Mouse (Mus musculus) liver, embryonic 12.5 days (tissue): ENCODE data around the gene Chp2. TPM values are rescaled to one million over a fixed set of nuclear protein-coding genes. Genes with fewer than 3 reads are reported as not detected.
"Not testable (repeated sequence)": the region's sequence is repeated elsewhere in the genome, so short reads cannot be mapped to it uniquely, and the experiment has no call there.

Experiments used
- ATAC-seq: fragments of 200-750 bp; cut with Nextera tagmentation; 2 replicates; pipeline ENCODE4 v1.8.0; 2017; ENCODE audit warnings: moderate number of reproducible peaks, mild to moderate bottlenecking, moderate library complexity
- H3K27ac ChIP-seq: fragments of 300-500 bp; sonication (generic); 2 replicates; pipeline ENCODE4 v1.5.1; 2016; ENCODE audit warnings: mild to moderate bottlenecking
- H3K27me3 ChIP-seq: fragments of 300-500 bp; sonication (generic); replicated peaks from 2 replicates; pipeline ENCODE4 v1.6.1; 2016; ENCODE audit warnings: mild to moderate bottlenecking, moderate library complexity
- H3K36me3 ChIP-seq: fragments of 300-500 bp; sonication (generic); 2 replicates; pipeline ENCODE4 v1.6.1; 2016; ENCODE audit warnings: mild to moderate bottlenecking, moderate library complexity
- H3K4me1 ChIP-seq: fragments of 300-500 bp; sonication (generic); 2 replicates; pipeline ENCODE4 v1.6.1; 2016
- H3K4me2 ChIP-seq: fragments of 300-500 bp; sonication (generic); 2 replicates; pipeline ENCODE4 v1.6.1; 2016; ENCODE audit warnings: mild to moderate bottlenecking, moderate library complexity
- H3K4me3 ChIP-seq: fragments of 300-500 bp; sonication (generic); 2 replicates; pipeline ENCODE4 v1.5.1; 2016; ENCODE audit warnings: mild to moderate bottlenecking, moderate library complexity
- H3K9ac ChIP-seq: fragments of 300-500 bp; sonication (generic); 2 replicates; pipeline ENCODE4 v1.6.1; 2016; ENCODE audit warnings: mild to moderate bottlenecking, moderate library complexity
- H3K9me3 ChIP-seq: fragments of 300-500 bp; sonication (generic); replicated peaks from 2 replicates; pipeline ENCODE4 v1.6.1; 2016; ENCODE audit warnings: mild to moderate bottlenecking, moderate library complexity
- WGBS: fragments of 180-500 bp; shearing (Covaris S2); methylation state at CpG from one replicate; pipeline ENCODE4 v1.1.7; 2016; ENCODE audit not compliant: insufficient replicate concordance; 5-methylcytosine and 5-hydroxymethylcytosine counted together
- polyA plus RNA-seq: library from polyadenylated mRNA; unstranded; fragments of >200 nt; fragmentation: Nextera tagmentation; extraction: Ambion mirVana; gene quantifications from 2 replicates; pipeline ENCODE4 v1.2.1, GENCODE M21; 2016

The Chp2 gene
- polyA plus RNA-seq, 1 experiment from 2014 or later, result 0.21 TPM

DNA sequence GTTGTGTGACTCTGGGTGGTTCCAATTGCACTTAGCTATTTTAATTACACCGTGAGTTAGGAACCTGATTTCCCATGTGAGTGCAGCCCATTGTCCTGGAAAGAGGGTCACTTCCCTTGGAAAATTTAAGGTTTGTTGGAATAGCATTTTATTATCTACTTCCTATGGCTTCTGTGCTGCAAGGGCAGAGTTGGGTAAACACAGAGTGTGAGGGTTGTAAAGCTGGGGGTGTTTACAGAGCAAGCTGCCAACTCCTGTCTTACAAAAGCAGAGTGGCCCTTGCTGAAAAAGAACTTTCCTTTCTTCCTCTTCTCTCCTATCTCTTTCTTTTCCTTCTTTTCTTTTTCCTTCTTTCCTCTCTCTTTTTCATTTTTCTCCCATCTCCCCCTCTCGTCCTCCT, 15.4 kb upstream of the Chp2 start:
- Histone ChIP-seq H3K4me3 (no peak overlapping the region), H3K9me3 (no peaks in the 10 kb centered on the region), H3K36me3 (no peaks in the 10 kb centered on the region), H3K27me3 (no peaks in the 10 kb centered on the region), H3K9ac (no peak overlapping the region), H3K4me1 (peaks cover 4% of the 10 kb centered on the region; the same call in 1 of the 2 replicates), H3K27ac (no peak overlapping the region), H3K4me2 (no peak overlapping the region)
- WGBS, result 41% methylated on average over 2 of the region's 2 CpGs
- no peak for ATAC-seq

DNA sequence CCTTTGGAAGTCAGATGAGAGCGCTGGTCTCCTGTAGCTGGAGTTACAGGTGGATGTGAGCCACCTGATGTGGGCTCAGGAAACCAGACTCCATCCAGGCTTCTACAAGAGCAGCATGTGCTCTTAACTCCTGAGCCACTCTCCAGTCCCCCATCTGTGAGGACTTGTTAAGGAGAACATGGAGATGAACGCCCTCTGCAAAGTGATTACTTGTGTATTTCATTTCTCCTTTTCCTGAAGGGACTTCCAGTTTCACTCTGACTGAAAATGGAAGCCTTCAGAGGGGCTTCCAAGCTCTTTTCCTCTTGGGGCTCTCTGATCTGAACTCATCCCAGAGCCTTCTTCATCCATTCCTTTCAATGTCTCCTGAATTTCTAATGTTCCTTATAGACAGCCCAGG, 13.2 kb upstream of the Chp2 start:
- Histone ChIP-seq H3K27ac (no peak overlapping the region), H3K9ac (no peak overlapping the region), H3K4me2 (no peak overlapping the region), H3K36me3 (no peaks in the 10 kb centered on the region), H3K4me1 (no peaks in the 10 kb centered on the region), H3K4me3 (no peak overlapping the region), H3K27me3 (no peaks in the 10 kb centered on the region), H3K9me3 (no peaks in the 10 kb centered on the region)
- ATAC-seq, result no peak
- WGBS, result 51% methylated on average over 2 of the region's 2 CpGs

DNA sequence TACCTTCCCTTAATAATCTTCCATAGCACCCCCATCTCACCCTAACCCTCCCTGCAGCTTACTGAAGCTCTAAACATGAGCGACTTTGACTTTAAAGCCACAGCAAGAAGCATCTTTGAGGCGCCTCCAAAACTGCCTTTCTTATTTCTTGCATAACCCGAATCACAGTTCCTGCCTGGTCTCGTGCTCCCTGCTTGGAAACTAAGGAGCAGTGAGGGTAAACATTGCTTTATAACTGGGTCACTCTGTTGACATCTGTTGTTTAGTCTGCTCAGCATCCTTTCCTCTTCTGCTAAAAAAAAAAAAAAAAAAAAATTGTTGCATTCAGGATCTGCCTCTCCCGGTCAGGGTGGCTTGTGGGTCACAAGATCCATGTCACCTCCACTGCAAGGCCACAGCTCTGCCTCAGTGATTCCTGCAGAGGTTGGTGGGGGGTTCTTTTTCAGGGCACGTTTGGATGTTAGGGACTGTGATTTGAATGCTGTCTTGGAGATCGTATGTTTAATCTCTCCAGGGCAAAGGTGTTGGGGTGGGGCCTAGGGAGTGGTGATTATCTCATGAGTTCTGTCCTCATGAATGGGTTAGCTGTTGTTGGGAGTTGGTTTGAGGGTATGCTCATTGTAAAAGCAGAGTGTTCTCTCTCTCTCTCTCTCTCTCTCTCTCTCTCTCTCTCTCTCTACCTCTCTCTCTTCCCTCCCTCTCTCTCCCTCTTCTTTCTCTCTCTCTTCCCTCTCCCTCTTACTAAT, 10.8 kb upstream of the Chp2 start:
- no peak overlapping the region for H3K9ac ChIP-seq
- H3K4me1 ChIP-seq, result no peaks in the 10 kb centered on the region
- no peak overlapping the region for H3K4me2 ChIP-seq
- H3K36me3 ChIP-seq, result no peaks in the 10 kb centered on the region
- H3K27me3 ChIP-seq, result no peaks in the 10 kb centered on the region
- ATAC-seq, result no peak
- no peaks in the 10 kb centered on the region for H3K9me3 ChIP-seq
- no peak overlapping the region for H3K4me3 ChIP-seq
- 33% methylated on average over 7 of the region's 7 CpGs for WGBS
- no peak overlapping the region for H3K27ac ChIP-seq

GRCm38 (mm10) chr7:122226020-122226742, 6.9 kb downstream of the Chp2 start:
- 43% methylated on average over 7 of the region's 7 CpGs for WGBS
- no peaks in the 10 kb centered on the region for H3K9me3 ChIP-seq
- no peaks in the 10 kb centered on the region for H3K36me3 ChIP-seq
- no peak overlapping the region for H3K4me2 ChIP-seq
- H3K4me1 ChIP-seq, result no peaks in the 10 kb centered on the region
- H3K9ac ChIP-seq, result no peak overlapping the region
- H3K4me3 ChIP-seq, result no peak overlapping the region
- no peak for ATAC-seq
- no peaks in the 10 kb centered on the region for H3K27me3 ChIP-seq
- no peak overlapping the region for H3K27ac ChIP-seq

DNA sequence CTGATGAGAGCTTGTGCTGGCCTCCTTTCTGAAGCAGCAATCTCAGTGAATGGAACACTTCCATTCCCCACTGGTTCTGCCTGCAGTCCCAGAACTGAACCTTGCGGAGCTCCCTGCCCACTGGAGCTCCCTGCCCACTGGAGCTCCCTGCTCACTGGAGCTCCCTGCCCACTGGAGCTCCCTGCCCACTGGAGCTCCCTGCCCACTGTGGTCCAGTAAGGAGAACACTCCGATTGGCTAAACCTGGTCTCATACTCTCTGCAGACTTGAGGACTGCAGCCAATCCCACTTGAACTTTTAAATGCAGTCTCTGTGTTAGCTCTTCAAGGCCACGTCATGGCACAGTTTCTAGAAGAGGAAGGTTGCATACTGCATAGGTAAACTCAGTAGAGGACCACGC, 7.4 kb downstream of the Chp2 start:
- no peaks in the 10 kb centered on the region for H3K27me3 ChIP-seq
- WGBS, result 77% methylated on average over 4 of the region's 4 CpGs
- no peak overlapping the region for H3K4me3 ChIP-seq
- H3K9ac ChIP-seq, result no peak overlapping the region
- no peak for ATAC-seq
- H3K4me1 ChIP-seq, result no peaks in the 10 kb centered on the region
- no peak overlapping the region for H3K27ac ChIP-seq
- no peaks in the 10 kb centered on the region for H3K9me3 ChIP-seq
- no peak overlapping the region for H3K4me2 ChIP-seq
- H3K36me3 ChIP-seq, result no peaks in the 10 kb centered on the region

DNA sequence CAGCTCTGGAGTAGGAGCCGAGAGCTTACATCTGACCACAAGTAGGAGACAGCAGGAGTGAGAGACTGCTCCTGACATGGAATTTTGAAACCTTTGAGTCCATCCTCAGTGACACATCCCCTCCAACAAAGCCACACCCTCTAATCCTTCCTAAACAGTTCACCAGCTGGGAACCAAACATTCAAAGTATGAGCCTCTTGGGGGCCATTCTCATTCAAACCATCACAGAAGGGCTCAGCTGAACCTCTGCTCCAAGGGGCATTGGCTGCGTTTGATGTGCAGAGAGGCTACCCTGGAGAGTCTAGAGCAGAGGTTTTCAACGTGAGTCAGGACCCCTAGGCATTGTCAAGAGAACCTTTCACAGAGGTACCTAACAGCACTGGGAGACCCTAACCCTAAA, 10.0 kb downstream of the Chp2 start:
- no peaks in the 10 kb centered on the region for H3K4me1 ChIP-seq
- no peak for ATAC-seq
- 36% methylated on average over 3 of the region's 3 CpGs for WGBS

GRCm38 (mm10) chr7:122229916-122230315, 10.6 kb downstream of the Chp2 start:
- ATAC-seq, result no peak
- Histone ChIP-seq H3K4me1 (no peaks in the 10 kb centered on the region), H3K4me3 (no peak overlapping the region), H3K9me3 (no peaks in the 10 kb centered on the region), H3K9ac (no peak overlapping the region), H3K4me2 (no peak overlapping the region), H3K27ac (no peak overlapping the region), H3K27me3 (no peaks in the 10 kb centered on the region), H3K36me3 (no peaks in the 10 kb centered on the region)
- WGBS, result 56% methylated on average over 4 of the region's 4 CpGs

More for the DNA sequence above, 10.0 kb downstream of the Chp2 start:
- Histone ChIP-seq H3K27ac (no peak overlapping the region), H3K27me3 (no peaks in the 10 kb centered on the region), H3K4me3 (no peak overlapping the region), H3K9me3 (no peaks in the 10 kb centered on the region), H3K9ac (no peak overlapping the region), H3K4me2 (no peak overlapping the region), H3K36me3 (no peaks in the 10 kb centered on the region)

DNA sequence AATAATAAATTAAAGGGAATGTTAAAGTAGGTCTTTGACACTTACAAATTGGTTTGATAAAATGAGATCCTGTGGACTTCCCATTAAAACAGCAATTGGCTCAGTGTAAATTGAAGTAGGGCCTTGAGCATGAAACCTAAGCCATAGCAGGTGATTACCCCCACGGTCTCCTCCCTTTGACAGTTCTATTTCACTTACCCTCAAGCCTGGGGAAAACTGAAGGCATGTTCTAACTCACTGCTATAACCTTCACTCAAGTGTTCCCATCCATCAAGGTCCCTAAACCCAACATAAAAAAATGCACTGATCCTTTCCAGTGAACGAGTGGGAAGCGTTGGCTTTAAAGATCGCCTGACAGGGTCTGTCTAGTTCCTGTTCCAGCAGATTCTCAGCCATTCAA, 11.6 kb downstream of the Chp2 start:
- no peak overlapping the region for H3K9ac ChIP-seq
- no peak for ATAC-seq
- WGBS, result 69% methylated on average over 4 of the region's 4 CpGs
- H3K27me3 ChIP-seq, result no peaks in the 10 kb centered on the region
- H3K36me3 ChIP-seq, result no peaks in the 10 kb centered on the region
- H3K4me1 ChIP-seq, result no peaks in the 10 kb centered on the region
- no peak overlapping the region for H3K4me2 ChIP-seq
- H3K9me3 ChIP-seq, result no peaks in the 10 kb centered on the region
- no peak overlapping the region for H3K27ac ChIP-seq
- H3K4me3 ChIP-seq, result no peak overlapping the region

DNA sequence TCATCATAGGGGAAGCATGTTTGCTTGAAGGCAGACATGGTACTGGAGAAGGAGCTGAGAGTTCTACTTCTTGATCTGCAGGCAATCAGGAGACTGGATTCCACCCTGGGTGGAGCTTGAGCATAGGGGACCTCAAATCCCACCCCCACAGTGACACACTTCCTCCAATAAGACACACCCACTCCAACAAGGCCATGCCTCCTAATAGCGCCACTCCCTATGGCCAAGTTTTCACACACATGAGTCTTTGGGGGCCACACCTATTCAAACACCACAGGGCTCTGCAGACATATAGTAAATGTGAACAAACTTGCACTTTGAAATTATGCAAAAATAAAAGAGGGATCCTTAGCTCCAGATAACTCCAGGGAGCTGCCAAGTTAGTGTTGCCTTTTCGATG, 19.6 kb downstream of the Chp2 start:
- ATAC-seq, result no peak
- H3K9ac ChIP-seq, result no peak overlapping the region
- H3K4me2 ChIP-seq, result no peak overlapping the region
- H3K4me3 ChIP-seq, result no peak overlapping the region
- H3K27ac ChIP-seq, result no peak overlapping the region
- no peaks in the 10 kb centered on the region for H3K27me3 ChIP-seq
- no peaks in the 10 kb centered on the region for H3K4me1 ChIP-seq
- WGBS, result 70% methylated on average over 2 of the region's 2 CpGs
- no peaks in the 10 kb centered on the region for H3K9me3 ChIP-seq
- no peaks in the 10 kb centered on the region for H3K36me3 ChIP-seq

DNA sequence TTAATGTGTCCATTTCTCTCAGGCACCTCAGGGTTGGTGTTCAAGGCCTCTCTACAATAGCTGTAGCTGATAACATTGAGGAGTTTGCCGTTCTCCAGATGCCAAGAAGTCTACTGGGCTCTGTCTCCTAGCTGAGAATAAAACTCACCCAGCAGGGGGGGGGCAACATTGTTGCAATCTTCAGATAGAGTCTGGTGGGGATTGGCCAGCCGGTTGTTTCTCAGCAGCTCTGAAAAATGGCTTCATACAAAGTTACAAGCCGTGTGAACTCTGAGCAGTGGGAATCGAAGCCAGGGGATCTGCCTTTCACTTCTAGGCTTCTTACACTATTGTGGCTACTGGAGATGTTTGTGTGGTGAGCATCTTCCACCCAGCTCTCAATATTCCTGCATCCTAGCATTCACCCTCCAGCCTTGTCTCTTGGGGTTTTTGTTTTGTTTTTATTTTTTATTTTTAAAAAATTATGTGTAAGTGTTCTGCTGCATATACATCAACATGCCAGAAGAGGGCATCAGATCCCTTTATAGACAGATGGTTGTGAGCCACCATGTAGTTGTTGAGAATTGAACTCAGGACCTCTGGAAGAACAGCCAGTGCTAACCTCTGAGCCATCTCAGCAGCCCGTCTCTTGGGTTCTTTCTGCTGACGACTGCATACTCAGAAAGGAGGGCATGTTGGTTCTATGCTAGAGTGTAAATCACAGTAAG, 21.3 kb downstream of the Chp2 start:
- Histone ChIP-seq H3K4me2 (no peak overlapping the region), H3K9ac (no peak overlapping the region), H3K27ac (no peak overlapping the region), H3K27me3 (no peaks in the 10 kb centered on the region), H3K9me3 (no peaks in the 10 kb centered on the region), H3K4me3 (no peak overlapping the region), H3K4me1 (no peaks in the 10 kb centered on the region), H3K36me3 (no peaks in the 10 kb centered on the region)
- WGBS, result 63% methylated on average over 6 of the region's 6 CpGs
- ATAC-seq, result no peak

DNA sequence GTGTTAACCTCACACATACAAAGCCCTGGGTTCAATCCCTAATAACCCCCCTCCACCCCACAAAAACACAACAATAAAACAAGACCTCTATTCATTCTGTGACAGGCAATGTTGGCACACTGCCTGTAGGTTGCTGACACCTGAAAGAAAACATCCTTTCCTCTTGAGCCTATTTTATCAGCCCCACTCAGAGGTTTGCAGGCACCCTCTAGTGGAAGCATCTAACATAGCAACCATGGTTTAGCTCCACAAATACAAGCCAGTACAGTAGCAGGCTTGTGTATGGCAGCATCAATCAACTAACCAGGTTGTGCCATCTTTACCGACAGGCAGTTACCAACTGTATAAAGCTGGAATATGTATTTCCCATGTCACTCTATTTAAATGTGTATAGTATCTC, 23.0 kb downstream of the Chp2 start:
- no peaks in the 10 kb centered on the region for H3K36me3 ChIP-seq
- H3K4me2 ChIP-seq, result no peak overlapping the region
- no peaks in the 10 kb centered on the region for H3K9me3 ChIP-seq
- H3K4me1 ChIP-seq, result no peaks in the 10 kb centered on the region
- H3K9ac ChIP-seq, result no peak overlapping the region
- no peak for ATAC-seq
- H3K4me3 ChIP-seq, result no peak overlapping the region
- H3K27ac ChIP-seq, result no peak overlapping the region
- no peaks in the 10 kb centered on the region for H3K27me3 ChIP-seq
- WGBS, result 46% methylated on average over 1 of the region's 1 CpGs

GRCm38 (mm10) chr7:122242744-122243143, 23.4 kb downstream of the Chp2 start:
- H3K27ac ChIP-seq, ATAC-seq, H3K27me3 ChIP-seq: not testable (repeated sequence)

More at GRCm38 (mm10) chr7:122242744-122243143, 23.4 kb downstream of the Chp2 start:
- not testable (repeated sequence) for H3K4me1 ChIP-seq, H3K4me2 ChIP-seq, H3K9ac ChIP-seq, H3K9me3 ChIP-seq, H3K4me3 ChIP-seq, H3K36me3 ChIP-seq
